19 mouse cellular contexts compared by ENCODE assay signal in the genomic region with DNA sequence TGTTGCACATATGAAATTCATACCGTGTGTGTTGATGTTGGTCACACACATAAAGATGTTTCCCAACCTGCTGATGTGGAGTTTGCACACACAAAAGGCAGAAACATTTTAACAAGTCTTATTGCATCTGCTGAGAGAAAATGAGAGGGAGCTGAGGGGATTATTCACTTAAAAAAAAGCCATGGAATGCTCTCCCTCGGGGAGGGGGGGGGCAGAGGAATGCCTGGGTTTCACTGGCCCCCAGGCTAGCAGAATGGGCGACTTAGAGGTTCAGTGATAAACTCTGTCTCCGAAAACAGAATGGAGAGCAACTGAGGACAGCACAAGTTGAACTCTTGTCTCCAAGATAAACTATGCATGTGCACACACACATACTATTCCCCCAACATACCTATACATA.
A peak's percentile ranks its signal among the peaks of the same experiment; 100 is the strongest.
DNase-seq lines count a peak whose midpoint lies in the region; ATAC-seq lines count a peak whose summit lies in the region.
"Had no signal": no experiment of that assay in that cellular context is flagged by ENCODE, and none has a peak within 500 bp of the region (broad histone marks: within the 10 kb centered on the region; RNA-seq: fewer than 3 reads in every experiment).

No protein-coding gene starts in this region.

- H3K4me2 ChIP-seq in forebrain, embryonic 12.5 days, result no peak overlapping the region
- no peak overlapping the region for H3K4me2 ChIP-seq in forebrain, embryonic 14.5 days (ENCODE audit: low read length)
- H3K4me2 ChIP-seq in forebrain, embryonic 11.5 days (ENCODE audit: low read depth, low read length, severe bottlenecking), result no peak overlapping the region
- H3K4me2 ChIP-seq: embryonic facial prominence, embryonic 12.5 days had no signal

- H3K4me3 ChIP-seq in forebrain, embryonic 12.5 days (replicated peaks), result no peak overlapping the region
- no peak overlapping the region for H3K4me3 ChIP-seq in forebrain, embryonic 10.5 days
- no peak overlapping the region for H3K4me3 ChIP-seq in forebrain, embryonic 14.5 days (ENCODE audit: low read depth, low read length)
- no peak overlapping the region for H3K4me3 ChIP-seq in forebrain, embryonic 11.5 days (ENCODE audit: low read depth, low read length)
- H3K4me3 ChIP-seq: embryonic facial prominence, embryonic 10.5 days; embryonic facial prominence, embryonic 12.5 days; erythroblast, embryonic 14.5 days; gastrocnemius, adult 2 months had no signal

- H3K36me3 ChIP-seq in forebrain, embryonic 12.5 days (replicated peaks), result no peaks in the 10 kb centered on the region
- no peaks in the 10 kb centered on the region for H3K36me3 ChIP-seq in forebrain, embryonic 10.5 days (replicated peaks)
- no peaks in the 10 kb centered on the region for H3K36me3 ChIP-seq in forebrain, embryonic 14.5 days (ENCODE audit: control insufficient read depth, insufficient read depth, low read length)
- H3K36me3 ChIP-seq in forebrain, embryonic 11.5 days (ENCODE audit: control insufficient read depth, insufficient read depth, low read length), result no peaks in the 10 kb centered on the region
- H3K36me3 ChIP-seq: embryonic facial prominence, embryonic 10.5 days; embryonic facial prominence, embryonic 12.5 days had no signal

- peaks cover 24% of the 10 kb centered on the region for H3K4me1 ChIP-seq in forebrain, embryonic 12.5 days
- H3K4me1 ChIP-seq in forebrain, embryonic 10.5 days, result peaks cover 24% of the 10 kb centered on the region
- peaks cover 4% of the 10 kb centered on the region for H3K4me1 ChIP-seq in forebrain, embryonic 14.5 days (ENCODE audit: control insufficient read depth, insufficient read depth, low read length)
- H3K4me1 ChIP-seq in forebrain, embryonic 11.5 days (replicated peaks; ENCODE audit: control insufficient read depth, insufficient read depth, low read length), result peaks cover 2% of the 10 kb centered on the region; the same call in 1 of the 2 replicates
- H3K4me1 ChIP-seq: embryonic facial prominence, embryonic 10.5 days; embryonic facial prominence, embryonic 12.5 days had no signal

- no peak for DNase-seq in forebrain, embryonic 10.5 days (ENCODE audit: extremely low spot score, low spot score)
- no peak for DNase-seq in forebrain, embryonic 14.5 days (ENCODE audit: low spot score)
- DNase-seq in forebrain, embryonic 11.5 days (ENCODE audit: low spot score), result no peak
- DNase-seq in NIH3T3 (ENCODE audit: low read depth), result peak; percentile 55
- no peak for DNase-seq in adrenal gland, adult 2 months
- DNase-seq: adrenal gland, adult 8-10 months; adrenal gland, postnatal 14 days; adrenal gland, postnatal 36 days; cerebellum, adult 11-12 months; cerebellum, adult 2 months; cerebellum, adult 9-10 months; cerebellum, postnatal 10 days; cerebellum, postnatal 25 days; gastrocnemius, adult 2 months had no signal

- no peaks in the 10 kb centered on the region for H3K27me3 ChIP-seq in forebrain, embryonic 12.5 days
- no peaks in the 10 kb centered on the region for H3K27me3 ChIP-seq in forebrain, embryonic 10.5 days (ENCODE audit: poor library complexity, severe bottlenecking)
- H3K27me3 ChIP-seq in forebrain, embryonic 14.5 days (replicated peaks; ENCODE audit: control insufficient read depth, insufficient read depth, low read length), result no peaks in the 10 kb centered on the region
- H3K27me3 ChIP-seq in forebrain, embryonic 11.5 days (ENCODE audit: control insufficient read depth, insufficient read depth, low read length), result no peaks in the 10 kb centered on the region
- H3K27me3 ChIP-seq: embryonic facial prominence, embryonic 12.5 days had no signal

- H3K27ac ChIP-seq in forebrain, embryonic 12.5 days, result peak overlapping the region; percentile 71
- no peak overlapping the region for H3K27ac ChIP-seq in forebrain, embryonic 10.5 days
- peak overlapping the region; percentile 35; the same call in 1 of the 2 replicates for H3K27ac ChIP-seq in forebrain, embryonic 14.5 days (ENCODE audit: low read depth, low read length)
- no peak overlapping the region for H3K27ac ChIP-seq in forebrain, embryonic 11.5 days (ENCODE audit: low read depth, low read length)
- H3K27ac ChIP-seq: embryonic facial prominence, embryonic 10.5 days; embryonic facial prominence, embryonic 12.5 days; gastrocnemius, adult 2 months had no signal

- WGBS in forebrain, embryonic 12.5 days, result 59% methylated on average over 4 of the region's 4 CpGs
- 64% methylated on average over 4 of the region's 4 CpGs for WGBS in forebrain, embryonic 10.5 days
- WGBS in forebrain, embryonic 14.5 days, result 43% methylated on average over 4 of the region's 4 CpGs
- 64% methylated on average over 4 of the region's 4 CpGs for WGBS in forebrain, embryonic 11.5 days

- no peaks in the 10 kb centered on the region; the same call in 1 of the 2 replicates for H3K9me3 ChIP-seq in forebrain, embryonic 12.5 days
- H3K9me3 ChIP-seq in forebrain, embryonic 10.5 days, result peaks cover 3% of the 10 kb centered on the region; the same call in 1 of the 2 replicates
- H3K9me3 ChIP-seq in forebrain, embryonic 14.5 days (replicated peaks; ENCODE audit: control insufficient read depth, low read length), result no peaks in the 10 kb centered on the region
- no peaks in the 10 kb centered on the region for H3K9me3 ChIP-seq in forebrain, embryonic 11.5 days (ENCODE audit: control insufficient read depth, low read length)
- H3K9me3 ChIP-seq: embryonic facial prominence, embryonic 10.5 days; embryonic facial prominence, embryonic 12.5 days had no signal

- H3K9ac ChIP-seq in forebrain, embryonic 12.5 days, result no peak overlapping the region
- no peak overlapping the region for H3K9ac ChIP-seq in forebrain, embryonic 14.5 days (ENCODE audit: low read length)
- H3K9ac ChIP-seq in forebrain, embryonic 11.5 days (ENCODE audit: low read length), result no peak overlapping the region
- H3K9ac ChIP-seq: embryonic facial prominence, embryonic 12.5 days had no signal

- no peak for ATAC-seq in forebrain, embryonic 12.5 days (ENCODE audit: low FRiP score)
- no peak for ATAC-seq in forebrain, embryonic 14.5 days
- ATAC-seq in forebrain, embryonic 11.5 days (replicated peaks; ENCODE audit: low FRiP score), result no peak
- ATAC-seq: forebrain, embryonic 16.5 days had no signal

Comparison
In these comparisons a context has a peak if more than half of its experiments do, and no peak if none do; other contexts are left out.
1. H3K27ac ChIP-seq: peak in forebrain, embryonic 12.5 days (single experiment) and forebrain, embryonic 14.5 days (single experiment); none in forebrain, embryonic 10.5 days (single experiment) and forebrain, embryonic 11.5 days (single experiment).